Mouse (Mus musculus) cerebellum, adult 11 months (tissue): ENCODE results near the gene Eps8.

Source experiments
- DNase-seq: peaks from one replicate; pipeline ENCODE4 v3.0.0; 2022

Eps8 gene

GRCm38 (mm10) chr6:137565454-137565853 lies 89.2 kb downstream of the Eps8 start:
- no peak for DNase-seq

GRCm38 (mm10) chr6:137560358-137560859 lies 94.3 kb downstream of the Eps8 start:
- DNase-seq, result no peak

- DNase-seq, result no peak
Observed at GRCm38 (mm10) chr6:137558840-137559239, 95.8 kb downstream of the Eps8 start.

GRCm38 (mm10) chr6:137557671-137558070 lies 97.0 kb downstream of the Eps8 start:
- DNase-seq, result no peak

GRCm38 (mm10) chr6:137557159-137557558 lies 97.5 kb downstream of the Eps8 start:
- DNase-seq, result no peak

- DNase-seq, result no peak
Observed at GRCm38 (mm10) chr6:137556636-137557035, 98.0 kb downstream of the Eps8 start.

GRCm38 (mm10) chr6:137550181-137550580 lies 104.5 kb downstream of the Eps8 start:
- DNase-seq, result no peak

- DNase-seq, result no peak
Observed at GRCm38 (mm10) chr6:137548613-137549012, 106.1 kb downstream of the Eps8 start.

GRCm38 (mm10) chr6:137547555-137547954 lies 107.1 kb downstream of the Eps8 start:
- DNase-seq, result no peak

- no peak for DNase-seq
Observed at GRCm38 (mm10) chr6:137546101-137546500, 108.6 kb downstream of the Eps8 start.

- no peak for DNase-seq
Observed at GRCm38 (mm10) chr6:137545341-137545740, 109.3 kb downstream of the Eps8 start.

GRCm38 (mm10) chr6:137542231-137543152 lies 112.2 kb downstream of the Eps8 start:
- no peak for DNase-seq

- no peak for DNase-seq
Observed at GRCm38 (mm10) chr6:137541216-137542176, 113.2 kb downstream of the Eps8 start.

GRCm38 (mm10) chr6:137540800-137541199 lies 113.9 kb downstream of the Eps8 start:
- DNase-seq, result no peak

- no peak for DNase-seq
Observed at GRCm38 (mm10) chr6:137540346-137540745, 114.3 kb downstream of the Eps8 start.

- DNase-seq, result no peak
Observed at GRCm38 (mm10) chr6:137539219-137539618, 115.5 kb downstream of the Eps8 start.

GRCm38 (mm10) chr6:137532758-137533157 lies 121.9 kb downstream of the Eps8 start:
- no peak for DNase-seq

GRCm38 (mm10) chr6:137525769-137526168 lies 128.9 kb downstream of the Eps8 start:
- no peak for DNase-seq

- no peak for DNase-seq
Observed at GRCm38 (mm10) chr6:137520343-137520704, 134.4 kb downstream of the Eps8 start.

- no peak for DNase-seq
Observed at GRCm38 (mm10) chr6:137519529-137520342, 134.9 kb downstream of the Eps8 start.

GRCm38 (mm10) chr6:137514872-137515271 lies 139.8 kb downstream of the Eps8 start:
- DNase-seq, result no peak

GRCm38 (mm10) chr6:137512753-137513152 lies 141.9 kb downstream of the Eps8 start:
- DNase-seq, result no peak
